Mouse (Mus musculus): ENCODE results near the gene Cep152.

DNA sequence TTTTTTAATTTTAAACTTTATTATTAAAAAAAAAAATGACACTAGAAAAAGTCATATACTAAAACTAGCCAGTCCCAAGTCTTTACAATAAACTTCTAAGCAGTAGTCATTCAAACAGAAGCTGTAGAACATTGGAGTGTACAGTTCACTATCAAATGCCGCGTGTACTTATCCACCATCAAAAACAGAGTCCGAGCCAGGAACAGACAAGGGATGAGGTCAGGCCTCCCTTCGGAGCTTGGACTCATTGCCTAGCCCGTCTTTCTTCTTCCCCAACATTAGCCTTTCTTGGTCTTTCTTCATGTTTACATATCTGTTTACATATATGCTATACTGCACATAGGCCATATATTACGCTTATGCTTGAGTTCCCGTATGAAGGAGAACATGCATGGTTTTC is 9.5 kb downstream of the Cep152 start:
- TF ChIP-seq CTCF (IDR thresholded peaks at IDR 0.05; ENCODE audit: control insufficient read depth, insufficient read depth, insufficient replicate concordance, low read depth, low read length) (no peak), POLR2A (IDR thresholded peaks at IDR 0.05; ENCODE audit: control insufficient read depth, low read depth, low read length) (no peak)
